Mouse (Mus musculus) lung, embryonic 14.5 days (tissue): ENCODE results near the gene Evi2b. TPM values are rescaled to one million over a fixed set of nuclear protein-coding genes. Genes with fewer than 3 reads are reported as not detected.

Source experiments
- ATAC-seq: fragments of 200-750 bp; cut with Nextera tagmentation; 2 replicates; pipeline ENCODE4 v1.8.0; 2017; ENCODE audit warnings: mild to moderate bottlenecking, moderate TSS enrichment, moderate library complexity; ENCODE audit not compliant: insufficient read depth
- DNase-seq: peaks from one replicate; pipeline ENCODE4 v3.0.0-alpha.2; 2015
- H3K27ac ChIP-seq: fragments of 300-500 bp; sonication (generic); 2 replicates; pipeline ENCODE4 v1.5.1; 2014; ENCODE audit warnings: low read depth, mild to moderate bottlenecking, moderate library complexity
- H3K27me3 ChIP-seq: fragments of 300-500 bp; sonication (generic); 2 replicates; pipeline ENCODE4 v1.6.1; 2014; ENCODE audit warnings: low read length, control low read depth; ENCODE audit not compliant: insufficient read depth
- H3K36me3 ChIP-seq: fragments of 300-500 bp; sonication (generic); 2 replicates; pipeline ENCODE4 v1.6.1; 2014; ENCODE audit warnings: control low read depth; ENCODE audit not compliant: insufficient read depth
- H3K4me1 ChIP-seq: fragments of 300-500 bp; sonication (generic); 2 replicates; pipeline ENCODE4 v1.6.1; 2014; ENCODE audit warnings: antibody characterized with exemption, control low read depth; ENCODE audit not compliant: insufficient read depth
- H3K4me2 ChIP-seq: fragments of 300-500 bp; sonication (generic); 2 replicates; pipeline ENCODE4 v1.6.1; 2014; ENCODE audit warnings: mild to moderate bottlenecking
- H3K4me3 ChIP-seq: fragments of 300-500 bp; sonication (generic); 2 replicates; pipeline ENCODE4 v1.5.1; 2014; ENCODE audit warnings: low read depth, low read length
- H3K9ac ChIP-seq: fragments of 300-500 bp; sonication (generic); 2 replicates; pipeline ENCODE4 v1.6.1; 2014
- H3K9me3 ChIP-seq: fragments of 300-500 bp; sonication (generic); 2 replicates; pipeline ENCODE4 v1.6.1; 2016; ENCODE audit warnings: low read depth, low read length, control low read depth
- CTCF ChIP-seq: IDR thresholded peaks from 2 replicates; pipeline ENCODE4 v1.5.1; 2016; ENCODE audit warnings: antibody characterized with exemption, low read depth
- WGBS: fragments of 180-500 bp; shearing (Covaris S2); extraction: QIAGEN DNeasy Blood & Tissue Kit; methylation state at CpG from one replicate; pipeline ENCODE4 v1.1.7; 2014; 5-methylcytosine and 5-hydroxymethylcytosine counted together
- polyA plus RNA-seq: library from polyadenylated mRNA; unstranded; fragments of >200 nt; fragmentation: Nextera tagmentation; extraction: Ambion mirVana; gene quantifications from 2 replicates; pipeline ENCODE4 v1.2.1, GENCODE M21; 2014

The Evi2b gene
- polyA plus RNA-seq, 1 experiment from 2014 or later: 0.53 TPM

GRCm38 (mm10) chr11:79468097-79468496, 55.5 kb downstream of the Evi2b start:
- WGBS: 61% methylated on average over 1 of the region's 1 CpGs
- ATAC-seq (no peak), DNase-seq (no peak)
- Histone ChIP-seq H3K4me2 (no peak overlapping the region), H3K9me3 (no peaks in the 10 kb centered on the region), H3K27ac (no peak overlapping the region), H3K9ac (no peak overlapping the region), H3K4me3 (no peak overlapping the region), H3K27me3 (no peaks in the 10 kb centered on the region), H3K36me3 (peaks cover 51% of the 10 kb centered on the region), H3K4me1 (no peaks in the 10 kb centered on the region)
- TF ChIP-seq CTCF: no peak

Other genes with a start within 250 kb of the Evi2b start
- not detected in 2 replicates for gene Gm9964, start 226.9 kb downstream of the Evi2b start, polyA plus RNA-seq
- 10.2 and 12.6 TPM in 2 replicates for gene Nf1, start 184.1 kb downstream of the Evi2b start, polyA plus RNA-seq
- gene Omg, start 19.7 kb downstream of the Evi2b start, polyA plus RNA-seq: 0.37 and 0.38 TPM in 2 replicates
- 1.3 and 1.4 TPM in 2 replicates for gene Evi2, start 6.8 kb upstream of the Evi2b start, polyA plus RNA-seq
- 2.8 and 3.4 TPM in 2 replicates for gene Evi2a, start 6.8 kb upstream of the Evi2b start, polyA plus RNA-seq
- 2.3 and 2.6 TPM in 2 replicates for gene Rab11fip4, start 67.5 kb upstream of the Evi2b start, polyA plus RNA-seq